Mouse (Mus musculus) mouse embryonic stem cell (cell line): ENCODE data around the gene Akt2.
"Not testable (repeated sequence)": the region's sequence is repeated elsewhere in the genome, so short reads cannot be mapped to it uniquely, and the experiment has no call there.

Experiments
- in situ Hi-C, 2 experiments: fragments of 300-500 bp; cut with MboI; formaldehyde crosslinking; loops; 1 replicate in 1 of 2; 3 replicates in 1 of 2; pipeline ENCODE4 v1.14.3; 2019 to 2020; ENCODE audit warnings: low sequenced_read_pairs in 2 of 2, low pct_unique_long_range_greater_than_20kb in 1 of 2, mixed read lengths in 1 of 2; ENCODE audit not compliant: unreplicated experiment in 1 of 2

The Akt2 gene

GRCm38 (mm10) chr7:27608130-27608529, 16.8 kb downstream of the Akt2 start:
- in situ Hi-C loops, result no loop called here

- in situ Hi-C loops, result no loop called here
These were observed 17.9 kb downstream of the Akt2 start for GRCm38 (mm10) chr7:27609285-27609684.

GRCm38 (mm10) chr7:27609688-27610087, 18.3 kb downstream of the Akt2 start:
- in situ Hi-C loops, result no loop called here

GRCm38 (mm10) chr7:27610370-27610769, 19.0 kb downstream of the Akt2 start:
- in situ Hi-C loops, result no loop called here

- in situ Hi-C loops, result no loop called here
These were observed 19.5 kb downstream of the Akt2 start for GRCm38 (mm10) chr7:27610871-27611270.

- in situ Hi-C loops, result no loop called here
These were observed 21.6 kb downstream of the Akt2 start for GRCm38 (mm10) chr7:27612940-27613339.

GRCm38 (mm10) chr7:27613751-27614499, 22.6 kb downstream of the Akt2 start:
- in situ Hi-C loops, result no loop called here

- in situ Hi-C loops, result no loop called here
These were observed 29.7 kb downstream of the Akt2 start for GRCm38 (mm10) chr7:27621028-27621427.

- in situ Hi-C loops, result no loop called here
These were observed 30.9 kb downstream of the Akt2 start for GRCm38 (mm10) chr7:27622234-27622633.

- in situ Hi-C loops, result no loop called here
These were observed 33.6 kb downstream of the Akt2 start for GRCm38 (mm10) chr7:27624967-27625366.

GRCm38 (mm10) chr7:27627707-27628106, 36.4 kb downstream of the Akt2 start:
- in situ Hi-C loops, result no loop called here

- in situ Hi-C loops, result no loop called here
These were observed 36.8 kb downstream of the Akt2 start for GRCm38 (mm10) chr7:27628190-27628589.

GRCm38 (mm10) chr7:27628816-27629215, 37.5 kb downstream of the Akt2 start:
- in situ Hi-C loops, result not testable (repeated sequence)

- in situ Hi-C loops, result no loop called here
These were observed 40.1 kb downstream of the Akt2 start for GRCm38 (mm10) chr7:27631439-27631838.

GRCm38 (mm10) chr7:27633166-27633565, 41.8 kb downstream of the Akt2 start:
- in situ Hi-C loops, result no loop called here

GRCm38 (mm10) chr7:27634691-27635090, 43.3 kb downstream of the Akt2 start:
- in situ Hi-C loops, result no loop called here

GRCm38 (mm10) chr7:27635094-27635493, 43.7 kb downstream of the Akt2 start:
- in situ Hi-C loops, result not testable (repeated sequence)

- in situ Hi-C loops, result no loop called here
These were observed 53.1 kb downstream of the Akt2 start for GRCm38 (mm10) chr7:27644471-27644870.

- in situ Hi-C loops, result no loop called here
These were observed 55.2 kb downstream of the Akt2 start for GRCm38 (mm10) chr7:27646516-27646915.

- in situ Hi-C loops, result no loop called here
These were observed 56.1 kb downstream of the Akt2 start for GRCm38 (mm10) chr7:27647281-27648002.
